Mouse (Mus musculus) midbrain, embryonic 14.5 days (tissue): ENCODE results near the gene Otop3. TPM values are rescaled to one million over a fixed set of nuclear protein-coding genes. Genes with fewer than 3 reads are reported as not detected.

ENCODE experiments used
- ATAC-seq: fragments of 200-750 bp; cut with Nextera tagmentation; 2 replicates; pipeline ENCODE4 v1.8.0; 2017; ENCODE audit warnings: moderate number of reproducible peaks, moderate library complexity; ENCODE audit not compliant: low FRiP score, low TSS enrichment
- DNase-seq: peaks from one replicate; pipeline ENCODE4 v3.0.0-alpha.2; 2015
- H3K27ac ChIP-seq: fragments of 300-500 bp; sonication (generic); replicated peaks from 2 replicates; pipeline ENCODE4 v1.5.1; 2014; ENCODE audit warnings: mild to moderate bottlenecking, low read depth, low read length, moderate library complexity
- H3K27me3 ChIP-seq: fragments of 300-500 bp; sonication (generic); 2 replicates; pipeline ENCODE4 v1.6.1; 2014; ENCODE audit warnings: low read length, control low read depth, mixed read lengths; ENCODE audit not compliant: control insufficient read depth, insufficient read depth
- H3K36me3 ChIP-seq: fragments of 300-500 bp; sonication (generic); 2 replicates; pipeline ENCODE4 v1.6.1; 2014; ENCODE audit warnings: low read length, control low read depth; ENCODE audit not compliant: control insufficient read depth, insufficient read depth
- H3K4me1 ChIP-seq: fragments of 300-500 bp; sonication (generic); 2 replicates; pipeline ENCODE4 v1.6.1; 2014; ENCODE audit warnings: mild to moderate bottlenecking, antibody characterized with exemption, low read length, control low read depth; ENCODE audit not compliant: control insufficient read depth, insufficient read depth
- H3K4me2 ChIP-seq: fragments of 300-500 bp; sonication (generic); 2 replicates; pipeline ENCODE4 v1.6.1; 2014; ENCODE audit warnings: mild to moderate bottlenecking, low read length, moderate library complexity
- H3K4me3 ChIP-seq: fragments of 300-500 bp; sonication (generic); replicated peaks from 2 replicates; pipeline ENCODE4 v1.5.1; 2014; ENCODE audit warnings: low read depth, low read length
- H3K9ac ChIP-seq: fragments of 300-500 bp; sonication (generic); replicated peaks from 2 replicates; pipeline ENCODE4 v1.6.1; 2014; ENCODE audit warnings: mild to moderate bottlenecking, low read length, moderate library complexity
- H3K9me3 ChIP-seq: fragments of 300-500 bp; sonication (generic); 2 replicates; pipeline ENCODE4 v1.6.1; 2016; ENCODE audit warnings: low read length, control low read depth, mixed read lengths; ENCODE audit not compliant: control insufficient read depth
- WGBS: fragments of 180-500 bp; shearing (Covaris S2); extraction: QIAGEN DNeasy Blood & Tissue Kit; methylation state at CpG from one replicate; pipeline ENCODE4 v1.1.7; 2014; 5-methylcytosine and 5-hydroxymethylcytosine counted together
- polyA plus RNA-seq: library from polyadenylated mRNA; unstranded; fragments of >200 nt; fragmentation: Nextera tagmentation; extraction: Ambion mirVana; gene quantifications from 2 replicates; pipeline ENCODE4 v1.2.1, GENCODE M21; 2014

Gene Otop3
- polyA plus RNA-seq, result 0.54 and 1.4 TPM in 2 replicates

- Histone ChIP-seq H3K27me3 (peaks cover 17% of the 10 kb centered on the region; the same call in 1 of the 2 replicates), H3K27ac (no peak within 1 kb of the TSS)
Measured at GRCm38 (mm10) chr11:115334531-115334930, at the start of gene Otop3. Gene Otop3, plus strand, starts transcription at chr11:115334731.

GRCm38 (mm10) chr11:115285282-115285681 is 49.2 kb upstream of the Otop3 start:
- Histone ChIP-seq H3K9ac (no peak overlapping the region), H3K9me3 (no peaks in the 10 kb centered on the region), H3K4me3 (no peak overlapping the region), H3K27ac (no peak overlapping the region), H3K4me1 (no peaks in the 10 kb centered on the region), H3K36me3 (no peaks in the 10 kb centered on the region), H3K27me3 (no peaks in the 10 kb centered on the region), H3K4me2 (no peak overlapping the region)
- ATAC-seq, result no peak
- WGBS, result 64% methylated on average over 4 of the region's 4 CpGs
- DNase-seq, result no peak

More at GRCm38 (mm10) chr11:115334531-115334930, at the start of gene Otop3:
- Histone ChIP-seq H3K4me2 (peak within 1 kb of the TSS; percentile 57), H3K4me3 (peak within 1 kb of the TSS; percentile 24), H3K36me3 (no peaks in the 10 kb centered on the region), H3K9me3 (no peaks in the 10 kb centered on the region), H3K4me1 (no peaks in the 10 kb centered on the region; the same call in 1 of the 2 replicates), H3K9ac (peak within 1 kb of the TSS; percentile 38; the same call in 1 of the 2 replicates)
- 3% methylated on average over 29 of the region's 29 CpGs for WGBS
- ATAC-seq (no peak), DNase-seq (peak; percentile 58)

GRCm38 (mm10) chr11:115286201-115286993 is 48.1 kb upstream of the Otop3 start:
- WGBS, result 75% methylated on average over 19 of the region's 19 CpGs
- no peaks in the 10 kb centered on the region for H3K27me3 ChIP-seq
- H3K4me3 ChIP-seq, result no peak overlapping the region
- no peak for ATAC-seq
- no peaks in the 10 kb centered on the region for H3K9me3 ChIP-seq
- H3K27ac ChIP-seq, result peak overlapping the region; percentile 28; the same call in 1 of the 2 replicates
- H3K9ac ChIP-seq, result no peak overlapping the region
- no peaks in the 10 kb centered on the region for H3K4me1 ChIP-seq
- peak; percentile 50 for DNase-seq
- H3K36me3 ChIP-seq, result no peaks in the 10 kb centered on the region
- no peak overlapping the region for H3K4me2 ChIP-seq

GRCm38 (mm10) chr11:115287386-115287785 is 47.1 kb upstream of the Otop3 start:
- no peak overlapping the region for H3K4me2 ChIP-seq
- ATAC-seq (no peak), DNase-seq (no peak)
- no peaks in the 10 kb centered on the region for H3K36me3 ChIP-seq
- H3K27me3 ChIP-seq, result no peaks in the 10 kb centered on the region
- H3K9ac ChIP-seq, result no peak overlapping the region
- H3K27ac ChIP-seq, result no peak overlapping the region
- no peaks in the 10 kb centered on the region for H3K9me3 ChIP-seq
- H3K4me3 ChIP-seq, result no peak overlapping the region
- WGBS, result 82% methylated on average over 5 of the region's 5 CpGs
- no peaks in the 10 kb centered on the region for H3K4me1 ChIP-seq

DNA sequence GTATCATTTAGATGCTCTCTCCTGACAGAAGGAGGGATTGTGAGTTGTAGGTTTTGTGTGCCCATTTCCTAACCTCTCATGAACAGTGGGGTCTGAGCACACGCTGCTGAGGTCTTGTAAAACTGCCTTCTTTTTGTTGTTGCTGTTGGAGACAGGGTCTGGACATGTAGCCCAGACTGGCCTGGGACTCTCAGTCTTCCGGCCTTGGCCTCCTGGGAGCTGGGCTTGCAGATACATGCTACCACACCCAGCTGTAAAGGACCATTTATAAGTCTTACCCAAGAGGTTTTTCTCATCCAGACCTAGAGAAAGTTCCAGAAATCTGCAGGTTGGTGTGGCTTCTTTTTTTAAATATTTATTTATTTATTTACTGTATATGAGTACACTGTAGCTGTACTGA is 46.2 kb upstream of the Otop3 start:
- no peak overlapping the region for H3K4me2 ChIP-seq
- H3K4me3 ChIP-seq, result no peak overlapping the region
- ATAC-seq (no peak), DNase-seq (no peak)
- no peak overlapping the region for H3K27ac ChIP-seq
- WGBS, result 85% methylated on average over 2 of the region's 2 CpGs
- no peaks in the 10 kb centered on the region for H3K27me3 ChIP-seq
- H3K36me3 ChIP-seq, result no peaks in the 10 kb centered on the region
- H3K9ac ChIP-seq, result no peak overlapping the region
- no peaks in the 10 kb centered on the region for H3K9me3 ChIP-seq
- H3K4me1 ChIP-seq, result no peaks in the 10 kb centered on the region

- DNase-seq, result no peak
- Histone ChIP-seq H3K4me2 (no peak overlapping the region), H3K9ac (no peak overlapping the region), H3K27me3 (no peaks in the 10 kb centered on the region), H3K9me3 (no peaks in the 10 kb centered on the region), H3K4me1 (no peaks in the 10 kb centered on the region), H3K4me3 (no peak overlapping the region), H3K36me3 (no peaks in the 10 kb centered on the region), H3K27ac (no peak overlapping the region)
- no peak for ATAC-seq
- 83% methylated on average over 8 of the region's 8 CpGs for WGBS
Measured at GRCm38 (mm10) chr11:115289885-115290284, 44.6 kb upstream of the Otop3 start.

DNA sequence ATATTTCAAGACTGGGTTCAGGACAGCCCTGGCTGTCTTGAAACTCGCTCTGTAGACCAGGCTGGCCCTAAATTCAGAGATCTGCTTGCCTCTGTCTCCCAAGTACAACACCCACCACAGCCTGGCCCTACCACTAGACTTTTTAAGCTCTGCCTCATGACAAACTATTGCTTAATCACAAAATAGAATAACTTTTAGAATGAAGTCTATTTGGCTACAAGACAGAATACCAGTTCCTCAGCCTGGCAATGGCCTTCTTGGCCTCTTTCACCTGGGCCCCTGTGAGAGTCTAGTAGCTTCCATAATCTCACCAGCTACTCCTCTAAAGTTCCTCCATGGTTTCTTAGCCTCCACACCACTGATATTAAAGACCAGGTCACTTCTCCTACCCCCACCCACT is 44.2 kb upstream of the Otop3 start:
- no peaks in the 10 kb centered on the region for H3K9me3 ChIP-seq
- no peak overlapping the region for H3K4me3 ChIP-seq
- H3K27ac ChIP-seq, result no peak overlapping the region
- 91% methylated on average over 1 of the region's 1 CpGs for WGBS
- H3K4me1 ChIP-seq, result no peaks in the 10 kb centered on the region
- DNase-seq (no peak), ATAC-seq (no peak)
- H3K27me3 ChIP-seq, result no peaks in the 10 kb centered on the region
- no peak overlapping the region for H3K4me2 ChIP-seq
- no peaks in the 10 kb centered on the region for H3K36me3 ChIP-seq
- no peak overlapping the region for H3K9ac ChIP-seq

GRCm38 (mm10) chr11:115290919-115291318 is 43.6 kb upstream of the Otop3 start:
- WGBS, result 88% methylated on average over 6 of the region's 6 CpGs
- Histone ChIP-seq H3K4me3 (no peak overlapping the region), H3K4me2 (no peak overlapping the region), H3K27ac (no peak overlapping the region), H3K9me3 (no peaks in the 10 kb centered on the region), H3K4me1 (no peaks in the 10 kb centered on the region), H3K36me3 (no peaks in the 10 kb centered on the region), H3K9ac (no peak overlapping the region), H3K27me3 (no peaks in the 10 kb centered on the region)
- ATAC-seq (no peak), DNase-seq (no peak)

DNA sequence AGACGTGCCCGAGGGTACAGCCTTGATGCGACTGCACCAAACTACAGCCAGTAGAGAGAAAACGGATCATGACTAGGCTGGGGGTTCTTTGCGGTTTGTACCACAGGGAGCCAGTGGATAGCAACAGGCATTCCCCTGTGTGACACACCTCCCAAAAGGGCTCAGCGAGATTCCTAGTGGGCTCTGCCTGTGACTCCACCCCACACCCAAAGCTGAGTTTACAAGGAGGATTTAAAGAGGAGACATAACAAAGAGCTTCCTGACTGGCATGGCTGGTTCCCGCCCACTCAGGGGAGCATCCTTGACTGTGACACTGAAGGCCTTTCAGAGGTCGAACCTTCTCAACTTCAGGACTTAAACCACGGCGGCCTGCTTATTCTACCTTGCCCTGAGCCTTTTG is 43.0 kb upstream of the Otop3 start:
- WGBS, result 73% methylated on average over 10 of the region's 10 CpGs
- no peak for ATAC-seq
- H3K9ac ChIP-seq, result no peak overlapping the region
- no peaks in the 10 kb centered on the region for H3K36me3 ChIP-seq
- no peaks in the 10 kb centered on the region for H3K4me1 ChIP-seq
- no peak for DNase-seq
- no peaks in the 10 kb centered on the region for H3K9me3 ChIP-seq
- no peak overlapping the region for H3K4me2 ChIP-seq
- no peaks in the 10 kb centered on the region; the same call in 1 of the 2 replicates for H3K27me3 ChIP-seq
- H3K4me3 ChIP-seq, result no peak overlapping the region
- no peak overlapping the region for H3K27ac ChIP-seq
